Mouse (Mus musculus): ENCODE measurements around the gene Gfpt1. TPM values are rescaled to one million over a fixed set of nuclear protein-coding genes. Genes with fewer than 3 reads are reported as not detected.

Gene Gfpt1
- total and polyA plus RNA-seq, 2 experiments from 2014 or later = 6.7 to 10.0 TPM

DNA sequence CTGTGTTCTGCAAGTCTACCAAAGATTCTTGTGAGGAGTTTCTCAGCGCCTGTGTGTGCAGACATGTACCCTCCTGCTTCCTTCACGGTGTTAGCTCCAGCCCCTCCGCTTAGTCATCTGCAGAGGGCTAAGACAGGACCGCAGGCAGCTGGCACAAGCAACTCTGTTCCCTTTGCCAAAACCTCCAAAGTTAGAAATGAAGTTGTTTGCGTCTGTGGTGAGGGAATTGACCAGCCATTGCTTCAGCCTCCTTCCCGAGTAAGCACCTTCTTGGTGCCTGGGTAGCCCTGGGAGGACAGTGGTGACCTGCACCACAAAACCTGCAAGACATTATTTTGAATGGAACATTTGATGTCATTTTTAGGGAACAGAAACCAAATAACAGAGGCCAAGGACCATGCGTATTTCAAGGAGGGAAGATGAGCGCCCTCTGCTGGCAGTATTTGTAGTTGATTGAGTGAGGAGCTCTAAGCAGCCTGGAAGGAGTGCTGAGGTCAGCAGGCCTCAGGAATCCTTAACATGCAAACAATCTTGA is 40.1 kb upstream of the Gfpt1 start:
- no peak overlapping the region for H3K4me3 ChIP-seq (ENCODE audit: low read depth, low read length)
- no peaks in the 10 kb centered on the region for H3K9me3 ChIP-seq (replicated peaks; ENCODE audit: control insufficient read depth, low read length)
- DNase-seq (ENCODE audit: low spot score) (peak; percentile 64), ATAC-seq (ENCODE audit: insufficient read depth, low read depth) (peak; percentile 75)
- peaks cover 19% of the 10 kb centered on the region for H3K36me3 ChIP-seq (replicated peaks; ENCODE audit: control insufficient read depth, insufficient read depth, low read length)
- peak overlapping the region; percentile 64 for H3K27ac ChIP-seq (ENCODE audit: low read depth)
- 33% methylated on average over 8 of the region's 8 CpGs for WGBS
- H3K4me1 ChIP-seq (ENCODE audit: control insufficient read depth, insufficient read depth) = peaks cover 7% of the 10 kb centered on the region; the same call in 1 of the 2 replicates
- TF ChIP-seq EP300 (IDR thresholded peaks at IDR 0.05; ENCODE audit: low read depth) (no peak), CTCF (IDR thresholded peaks at IDR 0.05; ENCODE audit: low read depth) (peak; percentile 87)
- H3K9ac ChIP-seq (replicated peaks; ENCODE audit: low read depth, low read length) = no peak overlapping the region
- peak overlapping the region; percentile 24; the same call in 1 of the 2 replicates for H3K4me2 ChIP-seq (ENCODE audit: low read depth, low read length)
- H3K27me3 ChIP-seq (ENCODE audit: control insufficient read depth, insufficient read depth, low read length) = no peaks in the 10 kb centered on the region

DNA sequence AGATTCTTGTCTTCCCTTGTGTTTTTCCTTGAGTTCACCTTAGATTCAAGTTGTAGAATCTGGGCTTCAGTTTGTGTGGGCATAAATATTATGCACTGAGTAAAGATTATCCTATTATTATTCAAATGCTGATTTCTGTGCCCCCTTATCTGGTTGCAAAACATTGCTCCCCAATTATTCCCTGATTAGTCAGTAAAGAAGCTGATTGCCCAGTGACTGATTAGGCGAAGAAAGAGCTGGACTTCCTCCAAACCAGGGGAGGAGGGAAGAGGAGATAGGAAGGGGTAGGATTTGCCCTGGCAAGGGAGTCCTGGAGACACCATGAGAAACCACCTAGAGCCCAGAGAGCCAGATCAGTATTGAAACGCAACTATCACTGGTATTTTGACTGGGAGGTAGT is 38.5 kb upstream of the Gfpt1 start:
- H3K4me3 ChIP-seq (ENCODE audit: low read depth, low read length) = no peak overlapping the region
- H3K4me1 ChIP-seq (ENCODE audit: control insufficient read depth, insufficient read depth) = peaks cover 7% of the 10 kb centered on the region; the same call in 1 of the 2 replicates
- TF ChIP-seq CTCF (IDR thresholded peaks at IDR 0.05; ENCODE audit: low read depth) (no peak), EP300 (IDR thresholded peaks at IDR 0.05; ENCODE audit: low read depth) (no peak)
- peaks cover 10% of the 10 kb centered on the region for H3K36me3 ChIP-seq (replicated peaks; ENCODE audit: control insufficient read depth, insufficient read depth, low read length)
- H3K27ac ChIP-seq (ENCODE audit: low read depth) = no peak overlapping the region
- no peak overlapping the region for H3K9ac ChIP-seq (replicated peaks; ENCODE audit: low read depth, low read length)
- 68% methylated on average over 2 of the region's 2 CpGs for WGBS
- ATAC-seq (ENCODE audit: insufficient read depth, low read depth) (no peak), DNase-seq (ENCODE audit: low spot score) (no peak)
- H3K9me3 ChIP-seq (replicated peaks; ENCODE audit: control insufficient read depth, low read length) = no peaks in the 10 kb centered on the region
- H3K27me3 ChIP-seq (ENCODE audit: control insufficient read depth, insufficient read depth, low read length) = no peaks in the 10 kb centered on the region
- no peak overlapping the region for H3K4me2 ChIP-seq (ENCODE audit: low read depth, low read length)

DNA sequence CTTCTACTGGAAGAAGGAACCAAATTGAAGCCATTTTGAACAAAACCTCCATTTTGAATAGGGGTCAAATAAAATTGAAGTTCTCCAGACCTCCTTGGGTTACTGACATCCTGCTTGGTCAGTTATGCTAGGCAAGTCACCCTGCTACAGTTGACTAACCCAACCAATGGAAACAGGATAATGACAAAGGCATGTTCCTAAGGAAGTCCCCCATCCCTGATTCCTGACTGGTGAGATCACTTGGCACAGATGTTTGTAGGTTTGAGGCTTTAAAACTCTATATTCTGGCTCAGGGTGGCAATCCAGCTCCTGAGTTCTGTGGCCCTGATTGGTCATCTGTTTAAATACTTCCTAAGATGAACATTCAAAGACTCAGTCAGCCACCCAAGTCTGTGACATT is 37.1 kb upstream of the Gfpt1 start:
- Histone ChIP-seq H3K4me1 (ENCODE audit: control insufficient read depth, insufficient read depth) (peaks cover 7% of the 10 kb centered on the region; the same call in 1 of the 2 replicates), H3K9me3 (replicated peaks; ENCODE audit: control insufficient read depth, low read length) (no peaks in the 10 kb centered on the region), H3K9ac (replicated peaks; ENCODE audit: low read depth, low read length) (no peak overlapping the region), H3K27ac (ENCODE audit: low read depth) (no peak overlapping the region), H3K4me2 (ENCODE audit: low read depth, low read length) (no peak overlapping the region), H3K36me3 (replicated peaks; ENCODE audit: control insufficient read depth, insufficient read depth, low read length) (no peaks in the 10 kb centered on the region; the same call in 1 of the 2 replicates), H3K27me3 (ENCODE audit: control insufficient read depth, insufficient read depth, low read length) (no peaks in the 10 kb centered on the region), H3K4me3 (ENCODE audit: low read depth, low read length) (no peak overlapping the region)
- DNase-seq (ENCODE audit: low spot score) (no peak), ATAC-seq (ENCODE audit: insufficient read depth, low read depth) (no peak)
- TF ChIP-seq CTCF (IDR thresholded peaks at IDR 0.05; ENCODE audit: low read depth) = no peak

DNA sequence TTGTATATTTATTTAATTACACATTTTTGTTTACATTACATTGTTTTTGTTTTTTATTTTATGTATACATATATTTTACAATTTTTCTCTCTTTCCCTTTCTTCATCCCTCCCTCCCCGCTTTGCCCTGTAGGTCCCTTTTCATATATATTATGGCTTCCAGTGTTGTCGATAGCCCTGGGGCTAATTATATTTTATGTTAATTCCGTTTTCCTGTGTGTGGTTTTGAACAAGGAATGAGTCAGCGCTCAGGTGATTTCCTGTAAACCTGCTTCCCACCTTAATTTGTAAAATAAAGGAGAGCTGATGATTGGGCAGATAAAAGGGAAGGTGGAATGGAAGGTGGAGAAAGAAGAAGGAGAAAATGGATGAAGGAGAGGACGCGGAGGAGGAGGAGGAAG is 33.8 kb upstream of the Gfpt1 start, which contains the start of gene Nfu1:
Nfu1 (plus strand) TSS at position 350 of the 400 bp plus-strand sequence.
- WGBS = 77% methylated on average over 6 of the region's 6 CpGs
- TF ChIP-seq CTCF (IDR thresholded peaks at IDR 0.05; ENCODE audit: low read depth) (no peak), EP300 (IDR thresholded peaks at IDR 0.05; ENCODE audit: low read depth) (no peak)
- H3K36me3 ChIP-seq (replicated peaks; ENCODE audit: control insufficient read depth, insufficient read depth, low read length) = no peaks in the 10 kb centered on the region; the same call in none of the 2 replicates
- peak within 1 kb of the TSS; percentile 66 for H3K4me2 ChIP-seq (ENCODE audit: low read depth, low read length)
- ATAC-seq (ENCODE audit: insufficient read depth, low read depth) (no peak), DNase-seq (ENCODE audit: low spot score) (no peak)
- H3K9me3 ChIP-seq (replicated peaks; ENCODE audit: control insufficient read depth, low read length) = no peaks in the 10 kb centered on the region
- peak within 1 kb of the TSS; percentile 74 for H3K4me3 ChIP-seq (ENCODE audit: low read depth, low read length)
- H3K27ac ChIP-seq (ENCODE audit: low read depth) = peak within 1 kb of the TSS; percentile 92
- H3K4me1 ChIP-seq (ENCODE audit: control insufficient read depth, insufficient read depth) = no peaks in the 10 kb centered on the region
- H3K9ac ChIP-seq (replicated peaks; ENCODE audit: low read depth, low read length) = peak within 1 kb of the TSS; percentile 84
- H3K27me3 ChIP-seq (ENCODE audit: control insufficient read depth, insufficient read depth, low read length) = no peaks in the 10 kb centered on the region

DNA sequence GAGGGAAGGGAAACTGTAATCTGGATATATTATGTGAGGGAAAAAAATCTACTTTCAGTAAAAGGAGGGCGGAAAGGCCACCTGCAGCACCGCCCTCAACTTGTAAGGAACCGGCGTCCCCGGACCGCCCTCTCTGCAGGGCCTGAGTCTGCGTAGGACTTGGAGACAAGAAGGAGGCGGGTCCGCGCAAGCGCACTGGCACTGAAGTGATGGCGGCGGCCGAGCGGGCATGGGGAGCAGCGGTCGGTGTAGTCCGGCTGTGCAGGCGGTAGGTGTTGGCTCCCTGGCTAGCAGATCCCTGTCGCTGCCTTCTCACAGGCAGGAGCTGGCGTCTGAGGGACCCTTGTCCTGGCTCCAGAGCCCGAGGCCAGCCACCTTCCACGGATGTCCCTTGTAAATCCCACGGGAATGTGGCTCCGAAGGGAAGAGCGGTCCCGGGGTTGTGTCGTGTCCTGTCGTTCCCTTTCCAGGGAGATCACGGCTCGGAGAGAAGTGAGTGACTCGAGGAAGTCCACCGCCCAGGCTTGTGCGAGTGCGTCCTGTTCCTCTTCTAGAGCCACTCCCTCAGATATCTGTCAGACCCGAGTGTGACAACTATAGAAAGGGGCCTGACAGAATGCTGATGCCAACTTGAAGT is 32.8 kb upstream of the Gfpt1 start:
- WGBS = 0% methylated on average over 36 of the region's 36 CpGs
- Histone ChIP-seq H3K4me3 (ENCODE audit: low read depth, low read length) (peak overlapping the region; percentile 74), H3K4me2 (ENCODE audit: low read depth, low read length) (peak overlapping the region; percentile 66), H3K4me1 (ENCODE audit: control insufficient read depth, insufficient read depth) (no peaks in the 10 kb centered on the region), H3K27me3 (ENCODE audit: control insufficient read depth, insufficient read depth, low read length) (no peaks in the 10 kb centered on the region), H3K9ac (replicated peaks; ENCODE audit: low read depth, low read length) (peak overlapping the region; percentile 84), H3K9me3 (replicated peaks; ENCODE audit: control insufficient read depth, low read length) (no peaks in the 10 kb centered on the region), H3K36me3 (replicated peaks; ENCODE audit: control insufficient read depth, insufficient read depth, low read length) (peaks cover 5% of the 10 kb centered on the region), H3K27ac (ENCODE audit: low read depth) (peak overlapping the region; percentile 92)
- TF ChIP-seq EP300 (IDR thresholded peaks at IDR 0.05; ENCODE audit: low read depth) = 0 out of 2 replicates have a peak, but pooled peaks have one; percentile 61
- TF ChIP-seq CTCF (IDR thresholded peaks at IDR 0.05; ENCODE audit: low read depth) = no peak
- ATAC-seq (ENCODE audit: insufficient read depth, low read depth) = peak; percentile 96
- peak; percentile 95 for DNase-seq (ENCODE audit: low spot score)

Measured in heart, postnatal 0 days (tissue).